ENCODE assay signal across 9 mouse cellular contexts in the genomic region with DNA sequence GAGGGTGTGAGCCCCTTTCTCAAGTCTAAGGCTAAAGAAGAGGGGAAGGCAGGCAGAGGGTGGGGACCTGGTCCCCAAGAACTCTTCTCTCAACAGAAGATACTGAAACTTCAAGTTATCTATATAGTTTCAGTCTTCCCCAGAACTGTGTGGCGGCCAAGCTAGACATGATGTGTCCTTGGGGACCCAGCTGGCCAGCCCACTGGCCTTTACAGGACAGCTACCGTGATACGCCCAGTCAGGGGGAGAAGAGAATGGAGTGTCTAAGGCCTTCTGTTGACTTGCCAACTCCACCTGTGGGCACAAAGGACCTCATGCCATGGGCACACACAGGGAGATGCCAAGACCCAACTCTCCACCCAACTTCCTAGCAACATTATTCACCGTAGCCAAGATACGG. TPM values are rescaled to one million over a fixed set of nuclear protein-coding genes. Genes with fewer than 3 reads are reported as not detected.
DNase-seq lines count a peak whose midpoint lies in the region; ATAC-seq and TF ChIP-seq lines count a peak whose summit lies in the region.
"Had no signal": no experiment of that assay in that cellular context is flagged by ENCODE, and none has a peak within 500 bp of the region (broad histone marks: within the 10 kb centered on the region; RNA-seq: fewer than 3 reads in every experiment).

No protein-coding gene starts in this region.

- H3K27me3 ChIP-seq in forebrain, embryonic 12.5 days, result no peaks in the 10 kb centered on the region
- H3K27me3 ChIP-seq in forebrain, embryonic 15.5 days, result no peaks in the 10 kb centered on the region
- H3K27me3 ChIP-seq in lung, embryonic 16.5 days (ENCODE audit: control insufficient read depth, insufficient read depth, low read depth, low read length), result no peaks in the 10 kb centered on the region
- H3K27me3 ChIP-seq in heart, embryonic 14.5 days (ENCODE audit: control insufficient read depth, insufficient read depth, low read length), result no peaks in the 10 kb centered on the region
- no peaks in the 10 kb centered on the region for H3K27me3 ChIP-seq in myocyte (ENCODE audit: control insufficient read depth, insufficient read depth, insufficient read length)

- no peak for ATAC-seq in forebrain, embryonic 12.5 days (ENCODE audit: low FRiP score)
- ATAC-seq in forebrain, embryonic 15.5 days (replicated peaks), result no peak
- ATAC-seq in lung, embryonic 16.5 days (ENCODE audit: low read depth), result no peak
- no peak for ATAC-seq in heart, embryonic 14.5 days (ENCODE audit: insufficient number of reproducible peaks, insufficient read depth, low FRiP score, low read depth)

- WGBS in forebrain, embryonic 12.5 days, result 86% methylated on average over 5 of the region's 5 CpGs
- 87% methylated on average over 5 of the region's 5 CpGs for WGBS in forebrain, embryonic 15.5 days
- 57% methylated on average over 5 of the region's 5 CpGs for WGBS in lung, embryonic 16.5 days
- 54% methylated on average over 5 of the region's 5 CpGs for WGBS in lung, adult 2 months
- WGBS in heart, embryonic 14.5 days, result 71% methylated on average over 5 of the region's 5 CpGs

- peaks cover 63% of the 10 kb centered on the region for H3K4me1 ChIP-seq in forebrain, embryonic 12.5 days
- peaks cover 48% of the 10 kb centered on the region for H3K4me1 ChIP-seq in forebrain, embryonic 15.5 days
- H3K4me1 ChIP-seq in lung, embryonic 16.5 days (replicated peaks; ENCODE audit: control insufficient read depth, insufficient read depth, low read length), result peaks cover 90% of the 10 kb centered on the region
- H3K4me1 ChIP-seq in lung, adult 2 months (ENCODE audit: control insufficient read depth, insufficient read depth, low read length), result peaks cover 45% of the 10 kb centered on the region
- H3K4me1 ChIP-seq in heart, embryonic 14.5 days (ENCODE audit: control insufficient read depth in 2 of 2, insufficient read depth in 2 of 2, low read length in 2 of 2), result peaks cover 81 to 93% of the 10 kb centered on the region in 2 experiments

- H3K9me3 ChIP-seq in forebrain, embryonic 12.5 days, result no peaks in the 10 kb centered on the region
- H3K9me3 ChIP-seq in forebrain, embryonic 15.5 days, result no peaks in the 10 kb centered on the region
- H3K9me3 ChIP-seq in lung, embryonic 16.5 days (ENCODE audit: control insufficient read depth, low read length), result no peaks in the 10 kb centered on the region
- no peaks in the 10 kb centered on the region for H3K9me3 ChIP-seq in heart, embryonic 14.5 days (ENCODE audit: control insufficient read depth, low read length)

- peaks cover 80% of the 10 kb centered on the region for H3K79me2 ChIP-seq in myocyte (ENCODE audit: control insufficient read depth, insufficient read depth)

- no peak overlapping the region for H3K4me3 ChIP-seq in forebrain, embryonic 12.5 days (replicated peaks)
- no peak overlapping the region for H3K4me3 ChIP-seq in forebrain, embryonic 15.5 days
- H3K4me3 ChIP-seq in lung, embryonic 16.5 days (ENCODE audit: low read length), result no peak overlapping the region
- H3K4me3 ChIP-seq in lung, adult 2 months (replicated peaks; ENCODE audit: extremely low read depth, low read depth, low read length), result no peak overlapping the region
- no peak overlapping the region for H3K4me3 ChIP-seq in heart, embryonic 14.5 days (ENCODE audit: control insufficient read depth in 1 of 2, insufficient read depth in 1 of 2, low read depth in 1 of 2, low read length in 2 of 2)
- H3K4me3 ChIP-seq in myocyte, result no peak overlapping the region

- no peak for DNase-seq in lung, adult 2 months
- DNase-seq in yolk sac, embryonic 10.5 days (ENCODE audit: low spot score), result no peak
- no peak for DNase-seq in spleen, adult 12 weeks (ENCODE audit: low spot score)

- TF ChIP-seq CTCF in lung, adult 2 months (IDR thresholded peaks at IDR 0.05; ENCODE audit: insufficient read depth, low read length), result no peak

- no peak overlapping the region for H3K4me2 ChIP-seq in forebrain, embryonic 12.5 days
- H3K4me2 ChIP-seq in forebrain, embryonic 15.5 days (replicated peaks), result no peak overlapping the region
- H3K4me2 ChIP-seq in lung, embryonic 16.5 days (ENCODE audit: low read depth, low read length), result no peak overlapping the region
- 0 out of 2 replicates have a peak overlapping the region, but pooled peaks have one; percentile 21 for H3K4me2 ChIP-seq in heart, embryonic 14.5 days (ENCODE audit: low read length)
- H3K4me2 ChIP-seq in myocyte (ENCODE audit: low read depth), result peak overlapping the region; percentile 75

- TF ChIP-seq POLR2A in lung, adult 2 months (IDR thresholded peaks at IDR 0.05; ENCODE audit: borderline replicate concordance, extremely low read depth, low read depth, low read length), result no peak
- TF ChIP-seq POLR2A in myocyte (IDR thresholded peaks at IDR 0.05; ENCODE audit: insufficient read length, low read depth), result no peak

- no peaks in the 10 kb centered on the region for H3K36me3 ChIP-seq in forebrain, embryonic 12.5 days (replicated peaks)
- no peaks in the 10 kb centered on the region for H3K36me3 ChIP-seq in forebrain, embryonic 15.5 days
- H3K36me3 ChIP-seq in lung, embryonic 16.5 days (ENCODE audit: control insufficient read depth, insufficient read depth, low read length), result no peaks in the 10 kb centered on the region
- peaks cover 7% of the 10 kb centered on the region; the same call in 1 of the 2 replicates for H3K36me3 ChIP-seq in heart, embryonic 14.5 days (ENCODE audit: control insufficient read depth, insufficient read depth, low read length)
- H3K36me3 ChIP-seq in myocyte (ENCODE audit: control insufficient read depth, insufficient read depth), result no peaks in the 10 kb centered on the region

- H3K9ac ChIP-seq in forebrain, embryonic 12.5 days, result no peak overlapping the region
- no peak overlapping the region for H3K9ac ChIP-seq in forebrain, embryonic 15.5 days (replicated peaks)
- H3K9ac ChIP-seq in lung, embryonic 16.5 days (ENCODE audit: low read length), result no peak overlapping the region
- 0 out of 2 replicates have a peak overlapping the region, but pooled peaks have one; percentile 0 for H3K9ac ChIP-seq in heart, embryonic 14.5 days (ENCODE audit: low read length)
- H3K9ac ChIP-seq: liver, embryonic 14.5 days had no signal

- H3ac ChIP-seq in myocyte (ENCODE audit: control insufficient read depth, insufficient read length), result no peak overlapping the region

- H3K27ac ChIP-seq in forebrain, embryonic 12.5 days, result 0 out of 2 replicates have a peak overlapping the region, but pooled peaks have one; percentile 57
- no peak overlapping the region for H3K27ac ChIP-seq in forebrain, embryonic 15.5 days (replicated peaks)
- peak overlapping the region; percentile 95 for H3K27ac ChIP-seq in lung, embryonic 16.5 days (ENCODE audit: low read length)
- H3K27ac ChIP-seq in heart, embryonic 14.5 days (replicated peaks in 1 of 2; ENCODE audit: control insufficient read depth in 1 of 2, insufficient read depth in 1 of 2, low read depth in 2 of 2, low read length in 2 of 2), result peak overlapping the region; percentile 62 to 95
- H3K27ac ChIP-seq: liver, embryonic 14.5 days had no signal

TF ChIP-seq in myocyte, 11 proteins besides CTCF, POLR2A, EP300 and RAD21:
- peak in 1 of 3 experiments; percentile 17 for TF ChIP-seq MYOD1 (IDR thresholded peaks at IDR 0.05; ENCODE audit: control insufficient read depth in 1 of 3, insufficient read length in 2 of 3, low read depth in 2 of 3)
- no peak for TF ChIP-seq MAX (IDR thresholded peaks at IDR 0.05; ENCODE audit: low read depth)
TF ChIP-seq in myocyte: peak in this region for 1.

RNA-seq across cellular contexts. Expression of a gene that starts 31.8 kb away (rescaled TPM):
- 18.5 and 21.9 TPM in 2 replicates for polyA plus RNA-seq in forebrain, embryonic 12.5 days (2016; fragmentation: Nextera tagmentation; extraction: Ambion mirVana)
- polyA plus RNA-seq in forebrain, embryonic 15.5 days (2015; fragmentation: Nextera tagmentation; extraction: Ambion mirVana), result 8.8 and 8.9 TPM in 2 replicates
- polyA plus RNA-seq in lung, embryonic 16.5 days (2015; fragmentation: Nextera tagmentation; extraction: Ambion mirVana), result 49.2 and 49.9 TPM in 2 replicates
- polyA plus RNA-seq in lung, adult 2 months (2012; rRNA removed), result 74.9 and 95.5 TPM in 2 replicates
- polyA plus RNA-seq in heart, embryonic 14.5 days (2014; fragmentation: Nextera tagmentation; extraction: Ambion mirVana), result 38.7 and 42.7 TPM in 2 replicates
- 166 TPM for polyA plus RNA-seq in myocyte (2012; fragmentation: generic; extraction: Trizol)

Comparison
In these comparisons a context has a peak if more than half of its experiments do, and no peak if none do; other contexts are left out.
1. H3K4me2 ChIP-seq: peak in heart, embryonic 14.5 days (single experiment) and myocyte (single experiment); none in forebrain, embryonic 12.5 days (single experiment), forebrain, embryonic 15.5 days (single experiment) and lung, embryonic 16.5 days (single experiment).